Mouse (Mus musculus) forebrain, embryonic 15.5 days (tissue): Measurements from ENCODE around the gene Clstn2. TPM values are rescaled to one million over a fixed set of nuclear protein-coding genes. Genes with fewer than 3 reads are reported as not detected.

ENCODE experiments used
- ATAC-seq: fragments of 200-750 bp; cut with Nextera tagmentation; replicated peaks from 2 replicates; pipeline ENCODE4 v1.8.0; 2017; ENCODE audit warnings: mild to moderate bottlenecking, moderate TSS enrichment, moderate library complexity
- H3K27ac ChIP-seq: fragments of 300-500 bp; sonication (generic); replicated peaks from 2 replicates; pipeline ENCODE4 v1.5.1; 2015; ENCODE audit warnings: mild to moderate bottlenecking, inconsistent platforms
- H3K27me3 ChIP-seq: fragments of 300-500 bp; sonication (generic); 2 replicates; pipeline ENCODE4 v1.6.1; 2015; ENCODE audit warnings: inconsistent platforms
- H3K36me3 ChIP-seq: fragments of 300-500 bp; sonication (generic); 2 replicates; pipeline ENCODE4 v1.6.1; 2015; ENCODE audit warnings: mild to moderate bottlenecking, inconsistent platforms
- H3K4me1 ChIP-seq: fragments of 300-500 bp; sonication (generic); 2 replicates; pipeline ENCODE4 v1.6.1; 2015; ENCODE audit warnings: inconsistent platforms
- H3K4me2 ChIP-seq: fragments of 300-500 bp; sonication (generic); replicated peaks from 2 replicates; pipeline ENCODE4 v1.6.1; 2015; ENCODE audit warnings: mild to moderate bottlenecking, inconsistent platforms
- H3K4me3 ChIP-seq: fragments of 300-500 bp; sonication (generic); 2 replicates; pipeline ENCODE4 v1.5.1; 2015; ENCODE audit warnings: mild to moderate bottlenecking, inconsistent platforms
- H3K9ac ChIP-seq: fragments of 300-500 bp; sonication (generic); replicated peaks from 2 replicates; pipeline ENCODE4 v1.6.1; 2015; ENCODE audit warnings: mild to moderate bottlenecking, inconsistent platforms
- H3K9me3 ChIP-seq: fragments of 300-500 bp; sonication (generic); 2 replicates; pipeline ENCODE4 v1.6.1; 2016; ENCODE audit warnings: inconsistent platforms
- WGBS: fragments of 180-500 bp; shearing (Covaris S2); methylation state at CpG from one replicate; pipeline ENCODE4 v1.1.7; 2015; ENCODE audit warnings: mixed read lengths; 5-methylcytosine and 5-hydroxymethylcytosine counted together
- polyA plus RNA-seq: library from polyadenylated mRNA; unstranded; fragments of >200 nt; fragmentation: Nextera tagmentation; extraction: Ambion mirVana; gene quantifications from 2 replicates; pipeline ENCODE4 v1.2.1, GENCODE M21; 2015

Clstn2 gene
- 15.1 and 19.1 TPM in 2 replicates for polyA plus RNA-seq

DNA sequence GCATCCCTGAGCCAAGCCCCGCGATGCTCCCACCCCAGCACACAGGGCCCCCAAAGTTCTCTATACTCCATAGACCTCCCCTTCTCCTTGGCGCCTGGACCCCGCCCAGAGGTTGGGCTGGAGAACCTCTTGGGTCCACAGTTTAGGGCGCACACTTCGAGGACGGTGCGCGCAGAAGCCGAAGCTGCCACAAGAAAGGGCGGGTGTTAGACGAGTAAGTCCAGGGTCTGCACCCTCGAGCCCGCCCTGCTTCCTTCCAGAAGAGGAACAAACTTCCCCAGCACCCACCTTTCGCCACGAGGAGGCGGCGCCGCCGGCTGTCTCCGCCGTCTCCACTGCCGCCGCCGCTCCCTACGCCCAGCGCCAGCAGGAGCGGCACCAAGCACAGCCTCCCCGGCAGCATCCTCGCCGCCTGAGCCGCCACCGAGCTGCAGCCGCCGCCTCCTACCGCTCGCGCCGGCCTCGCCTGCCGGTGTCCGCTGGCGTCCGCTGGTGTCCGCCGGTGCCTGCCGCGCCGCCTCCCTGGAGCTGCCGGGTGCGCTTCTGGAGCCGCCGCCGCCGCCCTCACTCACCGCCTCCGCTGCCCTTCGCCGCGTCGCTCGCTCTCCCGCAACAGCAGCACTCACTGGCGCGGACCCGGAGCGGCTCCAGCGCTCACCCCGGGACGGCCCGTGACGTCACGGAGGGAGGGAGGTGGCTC lies at the start of gene Clstn2:
Clstn2 (minus strand) TSS at position 609 of the 700 bp plus-strand sequence.
- under 1% methylated on average over 72 of the region's 73 CpGs for WGBS
- peaks cover 9% of the 10 kb centered on the region; the same call in 1 of the 2 replicates for H3K27me3 ChIP-seq
- ATAC-seq, result peak; percentile 89
- peak within 1 kb of the TSS; percentile 76 for H3K4me2 ChIP-seq
- peak within 1 kb of the TSS; percentile 80 for H3K9ac ChIP-seq
- H3K4me1 ChIP-seq, result peaks cover 30% of the 10 kb centered on the region
- H3K27ac ChIP-seq, result peak within 1 kb of the TSS; percentile 81
- H3K4me3 ChIP-seq, result peak within 1 kb of the TSS; percentile 65
- no peaks in the 10 kb centered on the region for H3K36me3 ChIP-seq
- H3K9me3 ChIP-seq, result peaks cover 4% of the 10 kb centered on the region; the same call in 1 of the 2 replicates

DNA sequence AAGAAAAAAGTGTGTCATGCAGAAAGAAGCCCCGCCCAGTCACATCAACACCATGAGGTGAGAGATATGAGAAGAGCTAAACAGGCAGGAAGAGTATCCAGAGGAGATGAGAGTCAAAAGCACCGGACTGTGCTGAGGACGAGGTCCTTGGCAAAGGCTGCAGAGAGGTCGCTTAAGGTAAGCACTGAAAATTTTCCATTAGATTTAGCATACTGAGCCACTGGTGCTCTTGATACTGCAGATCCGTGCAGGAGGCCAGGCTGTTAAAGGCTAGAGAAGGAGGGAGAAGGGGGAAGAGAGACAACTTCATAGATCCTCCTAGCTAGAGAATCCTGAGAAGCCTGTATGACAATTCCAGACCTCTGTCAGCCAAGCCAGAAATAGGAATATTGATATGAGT lies 34.8 kb upstream of the Clstn2 start:
- no peak overlapping the region for H3K4me2 ChIP-seq
- no peak overlapping the region for H3K4me3 ChIP-seq
- H3K27ac ChIP-seq, result no peak overlapping the region
- ATAC-seq, result no peak
- no peaks in the 10 kb centered on the region for H3K36me3 ChIP-seq
- no peaks in the 10 kb centered on the region for H3K4me1 ChIP-seq
- WGBS, result 82% methylated on average over 5 of the region's 5 CpGs
- H3K27me3 ChIP-seq, result no peaks in the 10 kb centered on the region
- no peaks in the 10 kb centered on the region for H3K9me3 ChIP-seq
- no peak overlapping the region for H3K9ac ChIP-seq

DNA sequence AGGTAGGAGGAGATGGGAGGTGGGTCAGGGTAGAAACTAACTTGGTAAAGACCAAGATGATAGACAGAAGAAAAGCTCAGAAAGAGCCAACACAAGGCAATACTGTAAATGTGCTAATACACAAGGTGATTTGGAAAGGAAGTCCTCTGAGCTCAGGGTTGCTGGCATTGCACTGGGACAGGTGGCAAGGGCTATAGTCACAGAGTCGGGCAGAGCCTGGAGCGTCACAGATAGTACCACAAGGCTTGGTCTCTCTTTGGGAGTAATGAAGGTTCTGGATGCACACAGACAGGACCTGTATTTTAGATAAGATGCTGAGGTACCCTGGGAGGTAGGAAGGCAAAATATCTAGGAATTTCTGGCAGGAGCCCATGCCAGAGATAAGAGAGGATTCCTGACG lies 28.7 kb upstream of the Clstn2 start:
- 83% methylated on average over 3 of the region's 3 CpGs for WGBS
- H3K27ac ChIP-seq, result no peak overlapping the region
- no peak overlapping the region for H3K4me3 ChIP-seq
- H3K9me3 ChIP-seq, result no peaks in the 10 kb centered on the region
- no peak overlapping the region for H3K9ac ChIP-seq
- no peaks in the 10 kb centered on the region for H3K36me3 ChIP-seq
- H3K4me2 ChIP-seq, result no peak overlapping the region
- H3K27me3 ChIP-seq, result no peaks in the 10 kb centered on the region
- no peak for ATAC-seq
- no peaks in the 10 kb centered on the region for H3K4me1 ChIP-seq

DNA sequence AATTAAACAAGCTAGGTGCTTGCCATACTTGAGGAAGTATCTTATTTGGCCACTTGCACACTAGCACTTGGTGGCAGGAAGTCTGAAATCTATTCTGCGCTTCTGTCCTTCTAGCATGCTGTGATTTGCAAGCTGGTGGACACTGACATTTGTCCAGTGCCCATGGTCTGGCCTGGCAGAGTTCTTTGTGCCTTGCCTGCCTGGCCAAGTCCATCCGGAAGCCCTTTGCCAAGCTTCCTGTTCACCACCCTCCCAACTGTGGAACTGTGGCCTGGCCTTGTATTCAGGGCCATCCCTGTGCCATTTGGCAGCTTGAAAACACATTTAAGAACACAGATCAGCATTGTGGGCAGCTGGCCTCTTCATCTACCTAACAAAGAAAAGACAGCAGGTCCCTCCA lies 24.3 kb upstream of the Clstn2 start:
- no peaks in the 10 kb centered on the region for H3K36me3 ChIP-seq
- H3K27me3 ChIP-seq, result no peaks in the 10 kb centered on the region
- 90% methylated on average over 2 of the region's 2 CpGs for WGBS
- H3K4me2 ChIP-seq, result no peak overlapping the region
- H3K27ac ChIP-seq, result no peak overlapping the region
- H3K4me3 ChIP-seq, result no peak overlapping the region
- no peak overlapping the region for H3K9ac ChIP-seq
- no peaks in the 10 kb centered on the region for H3K4me1 ChIP-seq
- no peak for ATAC-seq
- no peaks in the 10 kb centered on the region for H3K9me3 ChIP-seq

GRCm38 (mm10) chr9:98051343-98051742 lies 18.4 kb upstream of the Clstn2 start:
- ATAC-seq, result peak; percentile 69; the same call in 1 of the 2 replicates
- Histone ChIP-seq H3K4me3 (no peak overlapping the region), H3K36me3 (no peaks in the 10 kb centered on the region), H3K4me2 (peak overlapping the region; percentile 14; the same call in 1 of the 2 replicates), H3K4me1 (peaks cover 4% of the 10 kb centered on the region), H3K27ac (no peak overlapping the region), H3K9ac (no peak overlapping the region), H3K9me3 (no peaks in the 10 kb centered on the region), H3K27me3 (no peaks in the 10 kb centered on the region)
- 23% methylated on average over 12 of the region's 12 CpGs for WGBS

GRCm38 (mm10) chr9:98033273-98033855 lies 383 bp upstream of the Clstn2 start:
- under 1% methylated on average over 38 of the region's 38 CpGs for WGBS
- ATAC-seq, result peak; percentile 65
- peaks cover 29% of the 10 kb centered on the region for H3K4me1 ChIP-seq
- H3K27ac ChIP-seq, result peak overlapping the region; percentile 81
- H3K9ac ChIP-seq, result peak overlapping the region; percentile 80
- H3K4me2 ChIP-seq, result peak overlapping the region; percentile 76
- H3K36me3 ChIP-seq, result no peaks in the 10 kb centered on the region
- H3K27me3 ChIP-seq, result peaks cover 9% of the 10 kb centered on the region; the same call in 1 of the 2 replicates
- H3K4me3 ChIP-seq, result peak overlapping the region; percentile 65
- peaks cover 4% of the 10 kb centered on the region; the same call in 1 of the 2 replicates for H3K9me3 ChIP-seq

DNA sequence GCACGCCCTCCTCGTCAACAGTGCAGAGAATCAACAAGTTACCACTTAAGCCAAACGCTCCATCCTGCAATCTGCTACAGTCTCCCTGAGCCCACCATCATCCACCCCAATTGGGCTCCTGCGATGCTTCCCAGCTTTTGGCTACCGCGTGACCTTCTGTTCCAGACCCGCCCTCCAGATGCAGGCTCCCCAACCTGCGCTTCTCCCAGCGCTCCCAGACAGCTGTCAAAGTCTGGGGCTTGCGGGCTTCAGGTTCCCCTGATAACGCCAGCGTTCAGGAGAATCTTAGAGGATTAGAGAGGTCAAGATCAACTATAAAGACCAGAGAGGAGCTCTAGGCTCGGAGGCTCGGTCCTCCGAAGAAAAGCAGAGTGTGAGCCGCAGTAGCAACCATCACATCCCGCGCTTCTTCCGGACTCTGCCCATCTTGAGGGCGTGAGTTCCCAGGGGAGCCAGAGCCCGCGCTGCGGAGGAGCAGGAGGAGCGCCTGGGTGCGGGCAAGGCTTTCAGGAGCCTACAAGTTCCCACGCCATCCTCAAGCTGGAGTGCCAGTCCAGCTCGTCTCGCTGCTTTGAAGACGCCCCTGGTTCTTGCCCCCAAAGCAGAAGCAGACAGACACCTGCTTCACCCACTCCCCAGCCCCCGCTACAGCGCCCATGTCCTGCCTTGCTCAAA lies 946 bp downstream of the Clstn2 start:
- no peaks in the 10 kb centered on the region for H3K36me3 ChIP-seq
- peak overlapping the region; percentile 65 for H3K4me3 ChIP-seq
- WGBS, result under 1% methylated on average over 31 of the region's 31 CpGs
- H3K4me2 ChIP-seq, result peak overlapping the region; percentile 76
- no peaks in the 10 kb centered on the region for H3K9me3 ChIP-seq
- H3K27ac ChIP-seq, result peak overlapping the region; percentile 81; the same call in 1 of the 2 replicates
- peak; percentile 9 for ATAC-seq
- H3K4me1 ChIP-seq, result peaks cover 30% of the 10 kb centered on the region
- peaks cover 9% of the 10 kb centered on the region; the same call in 1 of the 2 replicates for H3K27me3 ChIP-seq
- peak overlapping the region; percentile 80 for H3K9ac ChIP-seq

GRCm38 (mm10) chr9:98030715-98031114 lies 2.3 kb downstream of the Clstn2 start:
- Histone ChIP-seq H3K36me3 (no peaks in the 10 kb centered on the region), H3K27ac (no peak overlapping the region), H3K4me3 (peak overlapping the region; percentile 65), H3K27me3 (peaks cover 9% of the 10 kb centered on the region; the same call in 1 of the 2 replicates), H3K9ac (no peak overlapping the region), H3K4me2 (peak overlapping the region; percentile 76), H3K4me1 (peaks cover 30% of the 10 kb centered on the region), H3K9me3 (no peaks in the 10 kb centered on the region)
- ATAC-seq, result no peak
- 18% methylated on average over 2 of the region's 2 CpGs for WGBS

GRCm38 (mm10) chr9:98025548-98025947 lies 7.4 kb downstream of the Clstn2 start:
- WGBS, result 87% methylated on average over 3 of the region's 3 CpGs
- no peaks in the 10 kb centered on the region for H3K36me3 ChIP-seq
- peaks cover 8% of the 10 kb centered on the region for H3K4me1 ChIP-seq
- ATAC-seq, result no peak
- no peaks in the 10 kb centered on the region for H3K9me3 ChIP-seq
- no peaks in the 10 kb centered on the region for H3K27me3 ChIP-seq
- no peak overlapping the region for H3K9ac ChIP-seq
- no peak overlapping the region for H3K27ac ChIP-seq
- no peak overlapping the region for H3K4me2 ChIP-seq
- no peak overlapping the region for H3K4me3 ChIP-seq

GRCm38 (mm10) chr9:98023069-98023468 lies 9.9 kb downstream of the Clstn2 start:
- Histone ChIP-seq H3K27me3 (no peaks in the 10 kb centered on the region), H3K27ac (no peak overlapping the region), H3K9ac (no peak overlapping the region), H3K36me3 (no peaks in the 10 kb centered on the region), H3K4me3 (no peak overlapping the region), H3K4me2 (no peak overlapping the region), H3K4me1 (no peaks in the 10 kb centered on the region), H3K9me3 (no peaks in the 10 kb centered on the region)
- WGBS, result 57% methylated on average over 11 of the region's 11 CpGs
- no peak for ATAC-seq

- H3K27me3 ChIP-seq, result no peaks in the 10 kb centered on the region
- H3K4me3 ChIP-seq, result no peak overlapping the region
- no peak for ATAC-seq
- no peak overlapping the region for H3K9ac ChIP-seq
- H3K36me3 ChIP-seq, result no peaks in the 10 kb centered on the region
- H3K27ac ChIP-seq, result no peak overlapping the region
- peaks cover 8% of the 10 kb centered on the region for H3K4me1 ChIP-seq
- no peak overlapping the region for H3K4me2 ChIP-seq
- no peaks in the 10 kb centered on the region for H3K9me3 ChIP-seq
- 79% methylated on average over 2 of the region's 2 CpGs for WGBS
These were observed 13.1 kb downstream of the Clstn2 start for GRCm38 (mm10) chr9:98019876-98020275.

- no peak for ATAC-seq
- Histone ChIP-seq H3K9ac (no peak overlapping the region), H3K27ac (no peak overlapping the region), H3K9me3 (no peaks in the 10 kb centered on the region), H3K4me2 (no peak overlapping the region), H3K36me3 (no peaks in the 10 kb centered on the region), H3K4me1 (peaks cover 8% of the 10 kb centered on the region), H3K27me3 (no peaks in the 10 kb centered on the region), H3K4me3 (no peak overlapping the region)
- WGBS, result 87% methylated on average over 5 of the region's 5 CpGs
These were observed 14.3 kb downstream of the Clstn2 start for GRCm38 (mm10) chr9:98018687-98019086.
